Mouse (Mus musculus): ENCODE results near the gene Nedd9. TPM values are rescaled to one million over a fixed set of nuclear protein-coding genes. Genes with fewer than 3 reads are reported as not detected.

The Nedd9 gene
- total and polyA plus RNA-seq, 3 experiments: 41.3 to 48.7 (median 42.5) TPM

GRCm38 (mm10) chr13:41337407-41337806 lies 149.8 kb downstream of the Nedd9 start:
- H3K4me2 ChIP-seq (ENCODE audit: insufficient read depth, low read depth, poor library complexity, severe bottlenecking): no peak overlapping the region
- peaks cover 43 to 87% of the 10 kb centered on the region in 2 experiments for H3K36me3 ChIP-seq (replicated peaks in 1 of 2; ENCODE audit: control insufficient read depth in 1 of 2, insufficient read depth in 1 of 2, low read length in 1 of 2)
- H3K9me3 ChIP-seq (replicated peaks; ENCODE audit: low read length): no peaks in the 10 kb centered on the region
- H3K9ac ChIP-seq (ENCODE audit: insufficient read depth, low read depth): no peak overlapping the region
- TF ChIP-seq KAT2A (IDR thresholded peaks at IDR 0.05; ENCODE audit: insufficient replicate concordance, low read length): no peak
- TF ChIP-seq MYC (IDR thresholded peaks at IDR 0.05; ENCODE audit: low read depth, low read length): no peak
- TF ChIP-seq USF1 (IDR thresholded peaks at IDR 0.05; ENCODE audit: low read depth, low read length): no peak
- TF ChIP-seq E2F4 (IDR thresholded peaks at IDR 0.05; ENCODE audit: insufficient replicate concordance, low read depth, low read length): no peak
- TF ChIP-seq USF2 (conservative IDR thresholded peaks at IDR 0.05; ENCODE audit: low read depth, low read length): no peak
- no peak for TF ChIP-seq NRF1 (IDR thresholded peaks at IDR 0.05; ENCODE audit: low read depth, low read length)
- no peak for TF ChIP-seq RAD21 (IDR thresholded peaks at IDR 0.05; ENCODE audit: low read depth, low read length)
- no peak for TF ChIP-seq EP300 (IDR thresholded peaks at IDR 0.05; ENCODE audit: low read length)
- TF ChIP-seq ZNF384 (IDR thresholded peaks at IDR 0.05; ENCODE audit: low read depth, low read length): no peak
- no peak for TF ChIP-seq HCFC1 (IDR thresholded peaks at IDR 0.05; ENCODE audit: low read depth, low read length)
- TF ChIP-seq POLR2AphosphoS2 (IDR thresholded peaks at IDR 0.05; ENCODE audit: low read depth, low read length): no peak
- no peak for TF ChIP-seq ELF1 (IDR thresholded peaks at IDR 0.05; ENCODE audit: low read depth, low read length)
- TF ChIP-seq NELFE (IDR thresholded peaks at IDR 0.05; ENCODE audit: low read depth, low read length): no peak
- no peak for TF ChIP-seq RCOR1 (conservative IDR thresholded peaks at IDR 0.05; ENCODE audit: low read depth, low read length)
- TF ChIP-seq PAX5 (IDR thresholded peaks at IDR 0.05; ENCODE audit: low read length): no peak
- no peak for TF ChIP-seq POLR2A (IDR thresholded peaks at IDR 0.05; ENCODE audit: low read depth, low read length)
- no peaks in the 10 kb centered on the region for H3K27me3 ChIP-seq (replicated peaks)
- in situ Hi-C loops (cut with MboI; ENCODE audit: low pct_ligation_motif_present, low pct_unique_long_range_greater_than_20kb, low sequenced_read_pairs): no loop called here
- DNase-seq (ENCODE audit: extremely low read depth): no peak
- dilution Hi-C loops (cut with MboI; ENCODE audit: extremely low pct_ligation_motif_present, extremely low pct_unique_long_range_greater_than_20kb, low sequenced_read_pairs): no loop called here
- H3K4me1 ChIP-seq (ENCODE audit: control insufficient read depth in 1 of 2, insufficient read depth in 2 of 2): peaks cover 13 to 33% of the 10 kb centered on the region in 2 experiments
- no peak overlapping the region for H3K27ac ChIP-seq (ENCODE audit: insufficient read depth, low read depth)
- no peak overlapping the region for H3K4me3 ChIP-seq (replicated peaks in 1 of 3; ENCODE audit: low read depth in 2 of 3, low read length in 2 of 3, poor library complexity in 1 of 3)
- 0 out of 2 replicates have a peak, but pooled peaks cover 2% of the 10 kb centered on the region for H3K79me2 ChIP-seq (replicated peaks; ENCODE audit: control insufficient read depth, extremely low read depth, insufficient read depth, poor library complexity, severe bottlenecking)

- dilution Hi-C loops (cut with MboI; ENCODE audit: extremely low pct_ligation_motif_present, extremely low pct_unique_long_range_greater_than_20kb, low sequenced_read_pairs) (no loop called here), in situ Hi-C loops (cut with MboI; ENCODE audit: low pct_ligation_motif_present, low pct_unique_long_range_greater_than_20kb, low sequenced_read_pairs) (no loop called here)
- H3K9me3 ChIP-seq (replicated peaks; ENCODE audit: low read length): no peaks in the 10 kb centered on the region
- H3K4me3 ChIP-seq (replicated peaks in 1 of 3; ENCODE audit: low read depth in 2 of 3, low read length in 2 of 3, poor library complexity in 1 of 3): no peak overlapping the region
- no peak overlapping the region for H3K9ac ChIP-seq (ENCODE audit: insufficient read depth, low read depth)
- H3K27ac ChIP-seq (ENCODE audit: insufficient read depth, low read depth): peak overlapping the region; percentile 5; the same call in 1 of the 2 replicates
- H3K36me3 ChIP-seq (replicated peaks in 1 of 2; ENCODE audit: control insufficient read depth in 1 of 2, insufficient read depth in 1 of 2, low read length in 1 of 2): peaks cover 49 to 84% of the 10 kb centered on the region in 2 experiments
- peak; percentile 51 for DNase-seq (ENCODE audit: extremely low read depth)
- no peaks in the 10 kb centered on the region for H3K27me3 ChIP-seq (replicated peaks)
- H3K4me1 ChIP-seq (ENCODE audit: control insufficient read depth in 1 of 2, insufficient read depth in 2 of 2): peaks cover 13 to 29% of the 10 kb centered on the region in 2 experiments
- no peak for TF ChIP-seq RCOR1 (conservative IDR thresholded peaks at IDR 0.05; ENCODE audit: low read depth, low read length)
- no peak for TF ChIP-seq TCF12 (IDR thresholded peaks at IDR 0.05; ENCODE audit: low read depth, low read length)
- 0 out of 2 replicates have a peak, but pooled peaks have one; percentile 37 for TF ChIP-seq EP300 (IDR thresholded peaks at IDR 0.05; ENCODE audit: low read length)
- peak; percentile 69 for TF ChIP-seq IRF4 (IDR thresholded peaks at IDR 0.05; ENCODE audit: low read depth, low read length)
- 0 out of 2 replicates have a peak, but pooled peaks have one; percentile 39 for TF ChIP-seq ZMIZ1 (IDR thresholded peaks at IDR 0.05; ENCODE audit: low read depth, low read length)
- no peak for TF ChIP-seq UBTF (IDR thresholded peaks at IDR 0.05; ENCODE audit: low read depth, low read length)
- TF ChIP-seq HCFC1 (IDR thresholded peaks at IDR 0.05; ENCODE audit: low read depth, low read length): no peak
- TF ChIP-seq BHLHE40 (IDR thresholded peaks at IDR 0.05; ENCODE audit: low read depth, low read length): peak; percentile 44; the same call in 1 of the 2 replicates
- TF ChIP-seq MEF2A (IDR thresholded peaks at IDR 0.05; ENCODE audit: borderline replicate concordance, low read depth, low read length): peak; percentile 95
- TF ChIP-seq NELFE (IDR thresholded peaks at IDR 0.05; ENCODE audit: low read depth, low read length): no peak
- TF ChIP-seq TBP (conservative IDR thresholded peaks at IDR 0.05; ENCODE audit: low read depth, low read length): no peak
- no peak for TF ChIP-seq POLR2AphosphoS2 (IDR thresholded peaks at IDR 0.05; ENCODE audit: low read depth, low read length)
- TF ChIP-seq ZNF384 (IDR thresholded peaks at IDR 0.05; ENCODE audit: low read depth, low read length): no peak
- TF ChIP-seq ETS1 (conservative IDR thresholded peaks at IDR 0.05; ENCODE audit: low read depth, low read length): peak; percentile 61
- TF ChIP-seq MAX (IDR thresholded peaks at IDR 0.05; ENCODE audit: low read length): peak; percentile 44; the same call in 1 of the 2 replicates
- TF ChIP-seq USF1 (IDR thresholded peaks at IDR 0.05; ENCODE audit: low read depth, low read length): peak; percentile 32; the same call in 1 of the 2 replicates
- H3K4me2 ChIP-seq (ENCODE audit: insufficient read depth, low read depth, poor library complexity, severe bottlenecking): no peak overlapping the region
- H3K79me2 ChIP-seq (replicated peaks; ENCODE audit: control insufficient read depth, extremely low read depth, insufficient read depth, poor library complexity, severe bottlenecking): 0 out of 2 replicates have a peak, but pooled peaks cover 2% of the 10 kb centered on the region
These were observed 150.9 kb downstream of the Nedd9 start for GRCm38 (mm10) chr13:41336260-41336659.
